Mouse (Mus musculus): ENCODE measurements at regions not wholly inside any gene's neighbourhood (a gene's known extent, or its start where the extent isn't known, plus 50 kb on each side); places are given as distances from the start of the nearest gene placed in this dataset.

GRCm38 (mm10) chr2:75324146-75324749, 334.8 kb upstream of the Hnrnpa3 start:
- no peak for DNase-seq (ENCODE audit: low spot score in 2 of 2)

- DNase-seq (ENCODE audit: low spot score in 2 of 2): no peak
Measured at GRCm38 (mm10) chr2:75329598-75329997, 329.5 kb upstream of the Hnrnpa3 start.

GRCm38 (mm10) chr2:75341310-75341709, 317.8 kb upstream of the Hnrnpa3 start:
- no peak for DNase-seq (ENCODE audit: low spot score in 2 of 2)

GRCm38 (mm10) chr2:75341726-75342280, 317.3 kb upstream of the Hnrnpa3 start:
- no peak for DNase-seq (ENCODE audit: low spot score in 2 of 2)

GRCm38 (mm10) chr2:75350902-75351301, 308.2 kb upstream of the Hnrnpa3 start:
- no peak for DNase-seq (ENCODE audit: low spot score in 2 of 2)

- DNase-seq (ENCODE audit: low spot score in 2 of 2): no peak
Measured at GRCm38 (mm10) chr2:75351965-75352364, 307.1 kb upstream of the Hnrnpa3 start.

GRCm38 (mm10) chr2:75352564-75352963, 306.5 kb upstream of the Hnrnpa3 start:
- DNase-seq (ENCODE audit: low spot score in 2 of 2): no peak

GRCm38 (mm10) chr2:75356691-75357375, 302.2 kb upstream of the Hnrnpa3 start:
- DNase-seq (ENCODE audit: low spot score in 2 of 2): no peak

- no peak for DNase-seq (ENCODE audit: low spot score in 2 of 2)
Measured at GRCm38 (mm10) chr2:75357516-75357915, 301.5 kb upstream of the Hnrnpa3 start.

GRCm38 (mm10) chr2:75360936-75361335, 298.1 kb upstream of the Hnrnpa3 start:
- no peak for DNase-seq (ENCODE audit: low spot score in 2 of 2)

GRCm38 (mm10) chr2:75376666-75377065, 282.4 kb upstream of the Hnrnpa3 start:
- DNase-seq (ENCODE audit: low spot score in 2 of 2): no peak

- DNase-seq (ENCODE audit: low spot score in 2 of 2): no peak
Measured at GRCm38 (mm10) chr2:75385551-75386263, 273.4 kb upstream of the Hnrnpa3 start.

GRCm38 (mm10) chr2:75386636-75387035, 272.4 kb upstream of the Hnrnpa3 start:
- no peak for DNase-seq (ENCODE audit: low spot score in 2 of 2)

- no peak for DNase-seq (ENCODE audit: low spot score in 2 of 2)
Measured at GRCm38 (mm10) chr2:75392041-75392440, 267.0 kb upstream of the Hnrnpa3 start.

GRCm38 (mm10) chr2:75394928-75395673, 264.0 kb upstream of the Hnrnpa3 start:
- DNase-seq (ENCODE audit: low spot score in 2 of 2): no peak

- DNase-seq (ENCODE audit: low spot score in 2 of 2): no peak
Measured at GRCm38 (mm10) chr2:75396016-75396415, 263.0 kb upstream of the Hnrnpa3 start.

- DNase-seq (ENCODE audit: low spot score in 2 of 2): no peak
Measured at GRCm38 (mm10) chr2:75400291-75400870, 258.7 kb upstream of the Hnrnpa3 start.

- DNase-seq (ENCODE audit: low spot score in 2 of 2): no peak
Measured at GRCm38 (mm10) chr2:75403791-75404190, 255.3 kb upstream of the Hnrnpa3 start.

GRCm38 (mm10) chr2:75405524-75406214, 253.4 kb upstream of the Hnrnpa3 start:
- no peak for DNase-seq (ENCODE audit: low spot score in 2 of 2)

GRCm38 (mm10) chr2:75406721-75407455, 252.2 kb upstream of the Hnrnpa3 start:
- no peak for DNase-seq (ENCODE audit: low spot score in 2 of 2)

All from frontal cortex, postnatal 25 days (tissue).